Mouse (Mus musculus) bone marrow macrophage, adult 2 months (primary cell): ENCODE results near the gene Adssl1.

Experiments used
- CTCF ChIP-seq: IDR thresholded peaks from 2 replicates; pipeline ENCODE4 v1.5.1; 2012; ENCODE audit warnings: low read depth, mild to moderate bottlenecking, low read length, moderate library complexity
- POLR2A ChIP-seq: IDR thresholded peaks from 2 replicates; pipeline ENCODE4 v1.6.1; 2012; ENCODE audit warnings: mild to moderate bottlenecking, low read depth, low read length, borderline replicate concordance

- TF ChIP-seq CTCF (no peak), POLR2A (no peak)
Measured at GRCm38 (mm10) chr12:112579926-112580325, 39.9 kb upstream of the Adssl1 start.
